Mouse (Mus musculus) adrenal gland, postnatal 4 days (tissue): ENCODE measurements around the gene Mapk11. TPM values are rescaled to one million over a fixed set of nuclear protein-coding genes. Genes with fewer than 3 reads are reported as not detected.

Experiments
- DNase-seq, 2 experiments: peaks; one replicate each; pipeline ENCODE4 v3.0.0; 2021 to 2022; ENCODE audit warnings: low spot score in 2 of 2, mixed read lengths in 2 of 2
- microRNA-seq: library from miRNA; unstranded; fragments of <30 nt; microRNA quantifications from one replicate; pipeline ENCODE4 v1.2.0, GENCODE M21; 2021
- total RNA-seq, 2 experiments: library from RNA; stranded (reverse); gene quantifications; 2 replicates each; pipeline ENCODE4 v1.2.3; 2021

The Mapk11 gene
- total RNA-seq, 2 experiments from 2014 or later: 6.9 to 8.6 TPM

DNA sequence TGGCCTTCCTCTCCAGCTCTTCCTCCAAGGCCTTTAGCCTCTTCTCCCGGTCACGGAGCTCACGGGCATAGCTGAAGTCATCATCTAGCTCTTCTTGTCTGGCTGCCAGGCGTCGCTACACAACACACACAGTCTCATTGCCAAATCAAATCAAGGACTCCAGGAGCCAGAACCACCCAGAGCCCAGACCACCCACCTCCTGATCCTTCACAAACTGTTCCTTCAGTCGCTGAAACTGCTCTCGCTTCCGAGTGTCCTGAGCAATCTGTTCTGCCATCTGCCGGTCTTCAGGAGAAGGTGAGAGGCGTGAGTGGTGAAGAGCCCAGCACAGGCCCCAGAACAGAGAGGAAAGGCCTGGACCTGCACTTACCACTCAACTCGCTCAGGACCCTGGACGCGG is 43.4 kb downstream of the Mapk11 start:
- DNase-seq: no peak

GRCm38 (mm10) chr15:89104425-89104824 is 45.0 kb downstream of the Mapk11 start:
- no peak for DNase-seq

- DNase-seq: no peak
Observed at GRCm38 (mm10) chr15:89103921-89104320, 45.5 kb downstream of the Mapk11 start.

DNA sequence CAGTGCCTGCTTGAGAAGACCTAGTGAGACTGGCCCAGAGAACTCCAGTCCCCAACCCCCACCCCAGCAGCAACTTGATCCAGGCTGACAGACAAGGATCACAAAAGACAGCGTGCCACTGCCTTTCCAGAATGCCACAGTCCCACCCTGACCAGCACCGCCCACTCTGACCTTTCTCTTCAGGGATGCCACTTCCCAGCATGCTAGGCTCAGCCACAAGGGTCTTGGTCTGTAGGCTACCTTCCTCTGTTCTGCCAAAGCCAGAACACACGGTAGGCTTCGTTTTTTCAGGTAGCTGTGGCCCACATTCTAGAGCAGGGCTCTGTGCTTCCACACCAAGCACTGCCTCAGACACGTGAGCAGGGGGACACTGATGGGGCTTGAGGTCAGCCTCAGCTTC is 46.8 kb downstream of the Mapk11 start:
- no peak for DNase-seq

DNA sequence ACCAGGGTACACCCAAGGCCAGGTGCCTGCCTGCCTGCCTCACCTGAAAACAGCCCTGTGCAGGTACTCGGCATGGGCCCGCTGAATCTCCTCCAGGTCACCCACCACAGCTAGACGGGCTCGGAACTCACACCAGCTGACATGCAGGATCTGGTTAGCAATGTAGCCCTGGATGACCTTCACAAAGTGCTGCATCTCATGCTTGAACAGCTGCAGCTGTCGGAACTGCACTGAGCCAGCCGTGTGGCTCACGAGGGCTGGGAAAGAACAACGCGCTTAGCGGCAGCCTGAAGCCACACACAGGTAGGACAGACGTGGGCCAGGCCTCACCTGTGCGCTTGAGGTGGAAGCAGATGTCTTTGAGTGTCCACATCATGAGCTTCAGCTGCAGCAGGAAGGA is 48.6 kb downstream of the Mapk11 start:
- DNase-seq: no peak

DNA sequence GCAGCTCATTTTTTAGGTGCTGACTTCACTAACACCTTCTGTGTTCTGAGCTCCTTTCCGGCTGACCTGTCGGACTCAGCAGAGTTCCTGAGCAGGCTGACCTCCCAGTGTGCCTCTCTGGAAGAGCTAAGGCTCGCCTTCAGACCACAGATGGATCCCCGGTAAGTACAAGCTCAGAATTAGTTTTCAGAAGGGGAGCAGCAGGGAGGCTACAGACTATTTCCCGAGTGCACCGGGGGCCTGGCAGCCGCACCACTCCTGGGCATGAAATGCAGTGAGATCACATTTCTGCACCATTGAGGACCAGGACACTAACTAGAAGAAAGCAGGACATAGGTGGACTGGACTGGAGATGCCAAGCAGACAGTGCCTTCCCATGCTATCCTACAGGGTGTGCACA is 50.8 kb downstream of the Mapk11 start:
- no peak for DNase-seq

- no peak for DNase-seq
Observed at GRCm38 (mm10) chr15:89097450-89097849, 52.0 kb downstream of the Mapk11 start.

Small RNAs within 50 kb of the gene (microRNA-seq; reads per million reads assigned to microRNA genes)
- gene Mir6958 (1.1 reads per million), gene Mir7118 (not detected)

Other genes starting within 250 kb of the Mapk11 start
- under 1 TPM in 1 of 2 experiments, not detected in 1; 0.28 TPM for gene Ttll8, start 195.2 kb downstream of the Mapk11 start, total RNA-seq
- under 1 TPM in 1 of 2 experiments, not detected in 1; 0.17 TPM for gene Mlc1, start 170.6 kb downstream of the Mapk11 start, total RNA-seq
- under 1 TPM in 1 of 2 experiments, not detected in 1; 0.53 TPM for gene Mov10l1, start 166.7 kb downstream of the Mapk11 start, total RNA-seq
- gene Panx2, start 89.9 kb downstream of the Mapk11 start, total RNA-seq: 1 to 10 TPM; 3.4 to 3.5 TPM
- 10 to 100 TPM; 45.5 to 45.6 TPM for gene Trabd, start 74.5 kb downstream of the Mapk11 start, total RNA-seq
- gene Selenoo, start 60.5 kb downstream of the Mapk11 start, total RNA-seq: 10 to 100 TPM; 30.7 to 35.0 TPM
- gene Tubgcp6, start 26.5 kb downstream of the Mapk11 start, total RNA-seq: 10 to 100 TPM; 20.1 to 24.8 TPM
- gene Hdac10, start 20.9 kb downstream of the Mapk11 start, total RNA-seq: 10 to 100 TPM; 19.8 TPM
- 10 to 100 TPM; 13.9 to 16.2 TPM for gene Mapk12, start 8.9 kb downstream of the Mapk11 start, total RNA-seq
- gene Plxnb2, start 31.2 kb upstream of the Mapk11 start, total RNA-seq: 100 to 1,000 TPM; 167 to 207 TPM
- gene Dennd6b, start 46.9 kb upstream of the Mapk11 start, total RNA-seq: 10 to 100 TPM; 11.5 to 13.0 TPM
- gene Ppp6r2, start 61.9 kb upstream of the Mapk11 start, total RNA-seq: 10 to 100 TPM; 53.8 to 57.6 TPM
- gene Sbf1, start 165.7 kb upstream of the Mapk11 start, total RNA-seq: 100 to 1,000 TPM; 108 to 111 TPM
- under 1 TPM in 1 of 2 experiments, not detected in 1; 0.53 TPM for gene Adm2, start 173.1 kb upstream of the Mapk11 start, total RNA-seq
- 10 to 100 TPM in 1 of 2 experiments, 1 to 10 TPM in 1; 6.0 to 90.1 TPM for gene Miox, start 184.8 kb upstream of the Mapk11 start, total RNA-seq
- 10 to 100 TPM; 59.3 to 59.5 TPM for gene Lmf2, start 206.0 kb upstream of the Mapk11 start, total RNA-seq
- gene Ncaph2, start 206.1 kb upstream of the Mapk11 start, total RNA-seq: 100 to 1,000 TPM; 126 to 133 TPM
- gene Sco2, start 224.2 kb upstream of the Mapk11 start, total RNA-seq: 10 to 100 TPM; 20.2 to 22.5 TPM
- gene Tymp, start 227.4 kb upstream of the Mapk11 start, total RNA-seq: 1 to 10 TPM in 1 of 2 experiments, under 1 TPM in 1; 0.87 to 1.9 TPM
- gene Odf3b, start 229.7 kb upstream of the Mapk11 start, total RNA-seq: 1 to 10 TPM in 1 of 2 experiments, under 1 TPM in 1; 0.34 to 1.5 TPM
- gene Klhdc7b, start 235.3 kb upstream of the Mapk11 start, total RNA-seq: not detected